Mouse (Mus musculus) layer of hippocampus, postnatal 36 days (tissue): Measurements from ENCODE around the gene Uox. TPM values are rescaled to one million over a fixed set of nuclear protein-coding genes. Genes with fewer than 3 reads are reported as not detected.

Source experiments
- total RNA-seq, 2 experiments: library from RNA; stranded (reverse); gene quantifications; 2 replicates each; pipeline ENCODE4 v1.2.3; 2021

The Uox gene
- total RNA-seq, 2 experiments from 2014 or later = 0.18 to 0.25 TPM

Other genes with a start within 250 kb of the Uox start
- 100 to 1,000 TPM; 104 to 108 TPM for gene Ssx2ip, start 165.8 kb upstream of the Uox start, total RNA-seq
- gene Ctbs, start 120.6 kb upstream of the Uox start, total RNA-seq = 1 to 10 TPM; 7.1 to 8.7 TPM
- 1 to 10 TPM; 2.8 to 3.3 TPM for gene Spata1, start 70.7 kb upstream of the Uox start, total RNA-seq
- gene Gng5, start 70.6 kb upstream of the Uox start, total RNA-seq = 10 to 100 TPM; 44.8 to 53.1 TPM
- gene Rpf1, start 49.0 kb upstream of the Uox start, total RNA-seq = 10 to 100 TPM; 18.0 to 18.2 TPM
- gene Dnase2b, start 45.2 kb downstream of the Uox start, total RNA-seq = not detected
- not detected for gene 4930503B20Rik, start 80.9 kb downstream of the Uox start, total RNA-seq
- gene Samd13, start 115.2 kb downstream of the Uox start, total RNA-seq = not detected
- 100 to 1,000 TPM; 252 to 256 TPM for gene Prkacb, start 242.6 kb downstream of the Uox start, total RNA-seq